Mouse (Mus musculus): ENCODE measurements around the gene Cass4.

GRCm38 (mm10) chr2:172481654-172482385 lies 88.2 kb downstream of the Cass4 start:
- TF ChIP-seq CTCF (IDR thresholded peaks at IDR 0.05; ENCODE audit: low read depth, low read length) (no peak), GATA2 (IDR thresholded peaks at IDR 0.05; ENCODE audit: borderline replicate concordance, low read depth, low read length) (no peak), POLR2AphosphoS5 (IDR thresholded peaks at IDR 0.05; ENCODE audit: insufficient replicate concordance, low read depth, low read length) (no peak), GATA1 (IDR thresholded peaks at IDR 0.05; ENCODE audit: borderline replicate concordance, low read length) (no peak), TAL1 (conservative IDR thresholded peaks at IDR 0.05; ENCODE audit: low read depth, low read length) (no peak)

Measured in G1E (cell line).